Mouse (Mus musculus) CD4-positive, CD25-positive, alpha-beta regulatory T cell, adult 9 weeks (primary cell): Measurements from ENCODE around the gene Lrrc40. TPM values are rescaled to one million over a fixed set of nuclear protein-coding genes. Genes with fewer than 3 reads are reported as not detected.

Experiments used
- polyA plus RNA-seq: library from polyadenylated mRNA; unstranded; fragments of 100-300 nt; shearing (Covaris generic); gene quantifications from one replicate; pipeline ENCODE4 v1.2.1, GENCODE M21; 2017

The Lrrc40 gene
- 30.0 TPM for polyA plus RNA-seq

DNA sequence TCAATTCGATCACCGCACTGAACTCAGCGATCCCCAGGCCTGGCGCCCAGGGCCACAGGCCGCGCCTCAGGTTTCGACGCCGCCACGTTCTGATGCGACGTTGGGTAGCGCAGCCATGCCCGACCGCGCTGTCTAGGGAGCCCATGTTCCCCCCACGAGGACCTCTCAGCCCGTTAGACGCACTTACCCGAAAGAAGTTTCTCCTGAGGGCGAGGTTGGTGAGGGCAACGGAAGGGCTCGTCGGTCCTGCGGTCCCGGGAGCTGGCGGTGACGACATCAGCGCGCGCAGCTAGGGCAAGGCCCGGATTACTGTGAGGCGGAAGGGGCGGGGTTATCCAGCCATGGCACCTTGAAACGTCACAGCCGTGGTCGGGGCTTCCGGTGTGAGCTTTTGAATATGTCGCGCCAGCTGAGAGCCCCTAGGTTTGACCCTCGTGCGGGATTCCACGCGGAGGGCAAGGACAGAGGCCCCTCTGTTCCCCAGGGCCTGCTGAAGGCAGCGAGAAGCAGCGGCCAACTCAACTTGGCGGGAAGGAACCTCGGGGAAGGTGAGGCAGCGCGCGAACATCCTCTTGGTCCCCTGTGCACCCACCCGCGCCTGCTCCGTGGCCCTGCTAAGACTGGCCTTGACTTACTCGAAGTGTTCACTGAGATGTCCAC is at the start of gene Lrrc40, which contains the start of gene Srsf11:
Gene Lrrc40, plus strand, starts transcription at position 334 of the 660 bp plus-strand sequence.
Gene Srsf11, minus strand, starts transcription at position 311 of the 660 bp plus-strand sequence.

Other genes starting within 250 kb of the Lrrc40 start
- gene Cth, start 111.6 kb upstream of the Lrrc40 start, polyA plus RNA-seq, result not detected
- gene Ankrd13c, start 89.4 kb upstream of the Lrrc40 start, polyA plus RNA-seq, result 15.2 TPM
- gene Srsf11, start within 50 bp of the Lrrc40 start, polyA plus RNA-seq, result 187 TPM